Mouse (Mus musculus): ENCODE data around the gene Saa2.
"Not testable (repeated sequence)": the region's sequence is repeated elsewhere in the genome, so short reads cannot be mapped to it uniquely, and the experiment has no call there.

Saa2 gene

DNA sequence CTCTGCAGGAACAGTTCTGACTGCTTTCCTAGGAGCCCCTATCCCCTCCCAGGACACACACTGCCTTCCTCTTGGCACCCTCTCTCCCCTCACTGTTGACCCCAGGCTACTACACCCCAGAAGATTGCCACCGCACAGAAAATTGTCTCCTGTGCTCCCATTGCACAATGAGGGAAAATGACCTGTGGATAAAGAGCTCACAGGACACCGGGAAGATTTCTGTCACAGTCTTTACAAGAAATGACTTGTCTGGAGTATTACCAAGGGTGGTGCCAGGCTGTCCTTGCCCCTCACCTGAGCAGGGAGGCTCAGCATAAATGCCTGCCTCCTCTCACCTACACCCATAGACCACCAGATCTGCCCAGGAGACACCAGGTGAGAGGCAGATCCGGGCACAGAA, at the start of gene Saa2:
Saa2 (plus strand) TSS at position 301 of the 400 bp plus-strand sequence.
- DNase-seq: no peak

DNA sequence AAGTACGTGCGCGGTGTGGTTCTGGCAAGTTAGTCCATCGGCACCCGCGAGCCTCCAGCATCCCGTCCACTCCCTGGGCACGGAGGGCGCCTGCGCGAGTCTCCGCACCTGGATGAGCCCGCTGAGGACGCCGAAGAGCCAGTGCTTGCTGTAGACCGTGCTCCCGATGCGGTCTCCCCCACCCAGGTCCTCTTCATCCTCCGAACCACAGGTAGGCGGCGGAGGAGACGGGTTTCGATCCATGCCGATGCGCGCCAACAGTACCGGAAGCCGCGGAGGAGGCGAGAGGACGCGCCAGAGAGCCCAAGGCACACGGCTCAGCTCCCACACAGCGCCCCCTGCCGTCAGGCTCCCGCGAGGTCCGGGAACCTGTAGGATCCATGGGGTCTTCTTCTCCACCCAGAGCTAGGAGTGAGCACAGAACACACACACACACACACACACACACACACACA, 41.2 kb upstream of the Saa2 start, which contains the start of gene Saal1:
Saal1 (minus strand) TSS at position 291 of the 455 bp plus-strand sequence.
- DNase-seq: peak; percentile 73

DNA sequence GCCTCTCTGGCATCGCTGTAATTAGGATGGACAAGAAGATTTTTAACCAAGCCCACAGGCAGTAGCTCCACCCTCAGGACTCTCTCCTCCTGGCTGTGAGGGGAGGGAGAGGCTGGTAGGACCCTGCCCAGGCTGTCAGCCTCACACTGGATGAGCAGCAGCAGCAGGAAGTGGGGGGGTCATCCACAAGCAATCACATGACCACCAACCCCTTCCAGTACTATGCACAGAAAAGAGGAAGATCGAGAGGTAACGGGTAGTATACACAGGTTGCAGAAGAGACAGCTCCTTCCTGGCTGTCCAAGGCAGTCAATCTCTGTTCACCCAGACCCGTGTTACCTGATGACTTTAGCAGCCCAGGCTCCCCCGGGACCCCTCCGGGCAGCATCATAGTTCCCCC, 39.3 kb upstream of the Saa2 start:
- no peak for DNase-seq

DNA sequence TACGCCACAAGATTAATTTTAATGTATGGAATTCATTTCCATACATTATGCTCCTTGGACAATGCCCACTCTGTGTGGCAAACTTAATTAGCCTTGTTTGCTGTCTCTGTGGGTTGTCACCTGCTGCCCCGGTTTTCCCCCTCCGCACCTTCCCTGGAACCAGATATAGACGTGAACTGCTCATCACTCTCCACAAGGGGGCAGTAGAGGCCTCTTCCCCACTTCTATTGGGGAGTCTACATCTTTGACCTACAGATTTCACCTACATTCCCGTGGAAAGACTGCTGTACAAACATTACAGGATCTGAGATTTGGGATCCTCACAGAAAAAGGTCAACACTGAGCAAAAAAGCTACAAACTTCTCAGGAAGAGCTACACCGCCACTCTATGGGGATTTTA, 37.1 kb upstream of the Saa2 start:
- DNase-seq: no peak

DNA sequence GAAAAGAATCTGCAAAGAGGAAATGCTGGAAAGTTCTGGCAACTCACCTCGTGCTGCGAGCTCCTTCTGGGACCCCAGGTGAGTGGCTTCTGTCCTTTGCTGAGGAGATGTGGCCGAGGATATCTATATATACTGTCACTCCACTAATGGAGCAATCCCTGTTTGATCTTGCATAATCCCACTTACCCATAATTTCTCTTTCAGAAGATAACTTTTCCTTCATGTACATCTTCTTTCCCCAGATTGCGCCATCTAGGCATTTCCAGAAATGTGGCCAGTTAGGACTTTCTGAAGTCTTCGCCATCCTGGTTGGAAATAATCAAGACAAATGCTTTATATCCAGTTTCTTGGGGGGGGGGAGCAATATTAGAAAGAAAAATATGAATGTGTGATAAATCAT, 36.0 kb upstream of the Saa2 start, which contains the start of gene Saa3:
Saa3 (minus strand) TSS at position 101 of the 400 bp plus-strand sequence.
- DNase-seq: no peak

DNA sequence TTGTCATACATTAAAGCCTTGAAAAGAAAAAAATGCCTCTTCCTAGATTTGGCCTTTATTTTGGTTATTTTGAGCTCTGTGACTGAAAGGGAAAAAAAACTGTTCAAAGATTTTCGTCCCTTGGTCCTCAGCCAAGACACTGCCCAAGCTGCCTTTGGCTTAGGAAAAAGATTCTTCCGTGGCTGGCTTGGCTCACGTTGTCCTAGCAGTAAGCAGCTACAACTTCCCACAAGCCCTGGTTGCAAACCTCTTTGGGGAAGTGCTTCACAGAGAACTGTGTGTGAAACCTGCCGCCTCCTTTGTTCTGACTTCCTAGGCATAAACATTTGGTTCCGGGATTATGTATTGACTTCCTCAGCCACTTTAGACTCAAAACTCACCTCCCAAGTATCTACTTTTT, 34.7 kb upstream of the Saa2 start:
- no peak for DNase-seq

DNA sequence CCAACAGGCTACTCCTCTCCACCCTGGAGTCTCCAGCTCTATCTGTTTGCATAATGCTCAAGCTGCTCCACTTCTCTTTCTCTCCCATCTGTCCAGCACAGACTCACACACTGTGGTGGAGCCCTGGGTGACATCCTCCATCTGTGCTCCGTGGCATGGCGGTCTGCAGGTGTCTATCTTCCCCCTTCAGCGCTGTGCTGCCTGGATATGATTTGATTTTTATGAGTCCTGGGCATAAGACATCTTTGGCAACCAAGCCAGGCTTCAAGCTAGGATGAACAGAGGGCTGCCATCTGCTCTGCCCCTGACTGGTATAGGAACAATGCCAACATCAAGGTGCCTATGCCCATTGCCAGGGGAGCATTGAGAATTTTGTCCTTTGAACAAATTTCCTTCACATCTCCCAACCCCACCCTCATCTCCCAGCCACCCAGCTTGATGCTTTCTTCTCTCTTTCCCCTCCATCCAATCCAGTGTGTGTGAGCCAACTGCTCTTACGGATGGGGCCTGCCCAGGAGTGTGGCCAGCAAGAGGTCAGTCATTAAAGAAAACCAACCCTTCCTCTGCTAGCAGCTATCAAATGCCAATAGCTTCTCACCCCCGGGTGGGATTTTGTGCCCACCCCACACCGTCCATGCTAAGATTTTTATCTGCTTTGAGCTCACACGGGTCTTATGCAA, 32.9 kb upstream of the Saa2 start:
- DNase-seq: no peak

DNA sequence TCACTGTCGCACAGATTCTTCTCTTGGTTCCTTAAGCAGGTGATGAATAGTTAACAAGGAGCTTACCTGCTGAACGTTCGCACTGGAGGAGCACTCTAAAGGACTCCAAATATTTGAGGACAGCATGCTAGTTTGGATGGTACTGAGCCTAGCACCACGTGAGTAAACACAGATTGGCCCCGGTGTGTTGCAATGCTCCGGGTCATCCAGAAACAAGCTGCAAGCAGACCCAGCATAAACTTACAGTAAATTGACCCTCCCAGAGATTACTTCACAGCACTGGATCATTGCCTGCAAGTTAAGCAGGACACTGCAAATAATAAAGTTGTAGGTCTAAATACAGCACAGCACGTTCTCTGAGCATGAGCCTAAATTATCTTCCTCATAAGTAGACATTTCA, 32.1 kb upstream of the Saa2 start:
- no peak for DNase-seq

DNA sequence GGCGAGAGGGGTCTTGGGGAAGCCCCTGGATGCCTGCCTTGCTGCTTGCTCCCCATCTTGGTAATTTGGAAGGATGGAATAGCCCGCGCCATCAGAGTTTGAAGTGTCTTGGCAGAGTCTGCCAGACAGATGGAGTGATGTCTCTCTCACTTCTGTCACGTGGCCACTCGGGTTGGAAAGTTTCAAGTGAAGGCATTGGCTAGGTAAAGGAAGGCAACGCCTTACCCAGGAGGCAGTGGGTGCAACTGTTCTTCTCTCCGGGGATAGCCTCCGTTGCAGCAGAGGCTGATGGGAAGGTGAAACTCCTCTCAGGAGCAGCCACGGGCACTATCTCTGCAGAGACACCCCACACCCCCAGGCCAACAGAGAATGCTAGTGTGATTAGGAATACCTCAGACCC, 31.1 kb upstream of the Saa2 start:
- DNase-seq: no peak

DNA sequence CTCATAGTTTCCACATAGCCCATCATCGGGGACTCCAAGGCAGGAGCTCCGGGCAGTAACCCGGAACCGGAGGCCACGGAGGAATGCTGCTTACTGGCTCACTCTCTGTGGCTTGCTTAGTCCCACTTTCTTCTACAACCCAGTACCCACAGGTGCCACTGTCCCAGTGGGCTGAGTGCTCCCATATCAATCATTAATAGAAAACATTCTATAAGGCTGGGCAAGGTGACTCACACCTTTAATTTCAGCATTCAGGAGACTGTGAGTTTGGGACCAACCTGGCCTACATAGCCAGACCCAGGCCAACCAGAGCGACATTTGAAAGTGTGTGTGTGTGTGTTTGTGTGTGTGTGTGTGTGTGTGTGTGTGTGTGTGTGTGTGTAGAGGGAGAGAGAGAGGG, 28.2 kb upstream of the Saa2 start:
- DNase-seq: no peak

DNA sequence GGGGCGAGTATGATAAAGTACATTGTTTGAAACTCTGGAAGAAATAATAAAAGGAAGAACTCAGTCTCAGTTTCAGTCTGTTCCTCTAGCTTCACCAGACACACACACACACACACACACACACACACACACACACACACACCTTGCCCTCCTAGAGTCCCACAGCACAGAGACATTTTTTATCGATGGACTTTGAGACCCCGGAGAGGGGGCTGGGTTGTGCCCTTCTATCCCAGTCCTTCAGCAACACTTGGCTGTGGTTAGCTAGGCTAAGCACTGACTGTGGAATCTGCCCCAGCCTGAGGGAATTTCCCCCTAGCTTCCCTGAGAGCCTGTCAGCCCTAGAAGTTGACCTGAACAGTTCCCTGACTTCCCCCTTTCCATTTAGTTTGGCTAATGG, 27.7 kb upstream of the Saa2 start:
- DNase-seq: no peak

DNA sequence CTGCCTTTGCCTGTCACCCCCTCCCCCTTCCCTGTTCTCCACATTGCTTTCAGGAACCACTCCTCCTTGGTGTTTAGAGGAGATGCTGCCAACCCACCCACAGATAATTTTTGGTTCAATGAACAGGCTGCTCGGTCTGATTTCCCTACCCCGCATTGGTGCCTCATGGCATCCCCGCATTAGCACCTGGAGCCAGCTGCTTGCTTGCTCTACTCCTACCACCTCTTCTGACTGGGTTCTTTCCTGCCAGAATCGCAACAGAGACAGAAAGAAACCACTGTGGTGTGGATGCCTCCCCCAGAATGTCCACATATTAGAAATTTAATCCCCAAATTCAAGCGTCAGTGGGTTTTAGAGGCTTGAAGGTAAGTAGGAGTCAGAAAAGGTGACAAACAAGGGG, 27.2 kb upstream of the Saa2 start:
- DNase-seq: peak; percentile 41

DNA sequence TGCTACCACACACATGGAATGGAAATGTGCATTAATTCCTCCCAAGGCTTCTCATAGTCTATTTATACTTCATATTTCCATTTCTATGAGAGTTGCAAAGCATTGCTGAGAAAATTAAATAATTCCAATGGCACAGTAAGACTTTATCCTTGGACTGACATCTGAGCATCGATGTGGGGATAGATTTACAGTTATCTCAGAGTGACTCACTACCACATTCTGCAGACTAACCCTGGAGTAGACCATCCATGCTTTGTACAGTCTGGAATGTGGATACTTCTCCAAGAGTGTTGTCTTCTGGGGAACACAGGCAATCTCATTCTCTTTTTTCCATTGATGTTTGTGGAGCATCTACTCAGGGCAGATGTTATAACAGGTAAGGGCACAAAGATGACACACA, 24.0 kb upstream of the Saa2 start:
- DNase-seq: no peak

DNA sequence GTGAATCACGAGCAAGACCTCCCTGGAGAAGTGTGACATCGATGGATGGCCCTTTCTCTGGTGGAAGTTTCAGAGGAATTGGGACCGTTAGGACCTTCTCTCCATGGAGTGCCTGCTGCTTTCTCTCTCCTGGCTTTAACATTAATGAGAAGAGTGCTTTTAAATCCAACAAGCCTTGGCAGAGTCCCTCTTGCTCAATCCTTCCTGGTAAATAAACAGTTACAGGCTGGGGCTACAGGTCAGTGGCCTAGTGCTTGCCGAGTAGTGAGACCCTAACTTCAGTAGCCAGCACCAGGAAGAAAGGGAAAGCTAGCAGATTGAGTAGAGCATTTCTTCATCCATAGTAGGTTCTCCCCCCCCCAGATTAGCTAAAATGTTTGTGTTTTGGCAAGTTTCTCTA, 19.1 kb upstream of the Saa2 start, which contains the start of gene Saa4:
Saa4 (minus strand) TSS at position 146 of the 400 bp plus-strand sequence.
- DNase-seq: no peak

DNA sequence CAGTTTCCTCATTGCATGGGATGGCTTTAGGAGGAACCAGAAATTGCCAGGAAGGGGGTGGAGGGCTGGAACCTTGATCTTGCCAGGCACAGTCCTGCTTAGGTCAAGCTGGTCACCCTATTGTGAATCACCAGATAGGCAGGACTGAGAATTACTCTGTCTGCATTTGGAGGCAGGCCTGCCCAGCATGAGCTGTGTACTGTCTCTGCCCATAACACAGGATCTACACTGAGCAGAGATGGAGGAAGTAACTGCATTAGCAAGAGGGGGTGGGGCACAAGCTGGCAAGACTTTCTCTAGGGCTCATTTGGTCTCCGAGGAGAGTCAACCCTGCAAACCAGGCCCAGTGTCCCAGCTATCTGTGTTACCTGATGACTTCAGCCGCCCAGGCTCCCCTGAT, 16.6 kb upstream of the Saa2 start:
- DNase-seq: no peak

DNA sequence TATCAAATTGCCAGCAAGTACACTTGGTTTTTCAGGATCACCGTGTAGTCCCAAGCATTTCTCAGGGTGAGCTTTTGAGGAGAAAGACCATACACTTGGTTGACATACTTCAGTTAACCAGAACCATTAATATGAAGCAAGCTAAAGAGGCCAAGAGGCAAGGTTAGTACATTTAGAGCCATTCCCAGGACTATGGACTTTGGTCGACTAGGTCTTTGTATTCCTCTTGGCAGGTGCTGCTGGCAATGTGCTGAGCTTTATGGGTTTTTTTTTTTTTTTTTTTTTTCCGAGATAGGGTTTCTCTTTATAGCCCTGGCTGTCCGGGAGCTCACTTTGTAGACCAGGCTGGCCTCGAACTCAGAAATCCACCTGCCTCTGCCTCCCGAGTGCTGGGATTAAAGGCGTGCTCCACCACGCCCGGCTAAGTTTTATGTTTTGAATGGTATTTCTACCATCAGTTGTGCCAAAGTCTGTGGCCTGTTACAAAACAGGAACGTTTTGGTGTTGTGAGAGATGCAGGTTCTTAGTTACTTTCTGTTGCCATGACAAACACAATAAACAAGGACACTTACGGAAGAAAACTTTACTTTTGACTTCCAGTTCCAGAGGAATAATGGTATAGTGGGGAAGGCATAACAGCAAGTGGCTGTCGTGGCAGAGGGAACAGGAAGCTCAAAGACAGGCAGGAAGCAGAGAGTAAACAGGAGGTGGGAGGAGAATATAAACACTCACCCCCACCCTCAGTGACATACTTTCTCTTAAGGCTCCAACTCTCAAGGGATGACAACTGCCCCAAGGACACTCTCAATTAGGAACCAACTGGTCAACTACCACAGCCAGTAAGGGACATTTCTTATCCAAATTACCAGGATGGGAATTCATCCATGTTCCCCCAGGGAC, 12.8 kb upstream of the Saa2 start:
- no peak for DNase-seq

DNA sequence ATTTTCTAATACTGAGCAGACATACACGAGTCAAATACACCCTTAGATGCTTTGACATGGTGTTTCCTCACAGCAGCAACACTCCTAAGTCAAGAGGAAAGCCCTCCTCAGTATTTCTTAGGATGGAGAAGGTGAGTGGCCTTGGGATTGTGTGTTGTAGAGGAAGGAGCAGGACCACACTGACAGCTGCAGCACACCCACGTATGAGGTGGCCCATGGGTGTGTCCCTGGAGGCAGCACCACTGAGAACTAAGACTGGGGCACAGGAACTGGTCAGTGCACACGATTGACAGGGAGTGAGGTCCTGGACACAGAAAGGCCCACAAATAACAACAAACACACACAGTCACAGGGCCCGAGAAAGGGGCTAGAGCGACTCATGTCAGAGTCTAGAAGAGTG, 11.5 kb upstream of the Saa2 start:
- DNase-seq: not testable (repeated sequence)

DNA sequence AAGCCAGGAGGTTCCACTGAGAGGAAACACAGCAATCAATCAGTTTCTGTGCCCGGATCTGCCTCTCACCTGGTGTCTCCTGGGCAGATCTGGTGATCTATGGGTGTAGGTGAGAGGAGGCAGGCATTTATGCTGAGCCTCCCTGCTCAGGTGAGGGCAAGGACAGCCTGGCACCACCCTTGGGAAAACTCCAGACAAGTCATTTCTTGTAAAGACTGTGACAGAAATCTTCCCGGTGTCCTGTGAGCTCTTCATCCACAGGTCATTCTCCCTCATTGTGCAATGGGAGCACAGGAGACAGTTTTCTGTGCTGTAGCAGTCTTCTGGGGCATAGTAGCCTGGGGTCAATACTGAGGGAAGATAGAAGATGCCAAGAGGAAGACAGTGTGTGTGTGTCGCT, 8.7 kb upstream of the Saa2 start, which contains the start of gene Saa1:
Saa1 (minus strand) TSS at position 101 of the 400 bp plus-strand sequence.
- DNase-seq: not testable (repeated sequence)

DNA sequence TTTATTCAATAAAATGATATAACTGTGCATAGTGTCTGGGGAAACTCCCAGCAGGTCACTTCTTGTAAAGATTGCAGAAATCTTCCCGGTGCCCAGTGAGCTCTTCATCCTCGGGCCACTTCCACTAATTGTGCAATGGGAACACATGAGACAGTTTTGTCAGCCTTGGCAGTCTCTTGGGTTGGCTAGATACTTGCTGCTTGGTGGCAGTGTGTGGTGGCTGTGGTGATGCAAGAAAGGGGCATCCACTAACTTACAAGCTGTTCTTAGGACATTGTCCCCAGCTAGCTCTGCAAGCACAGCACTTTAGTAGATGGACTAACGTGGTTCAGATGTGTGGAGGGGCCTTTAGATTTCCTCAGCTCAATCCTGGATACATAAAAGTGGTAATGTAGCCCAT, 5.8 kb upstream of the Saa2 start:
- no peak for DNase-seq

DNA sequence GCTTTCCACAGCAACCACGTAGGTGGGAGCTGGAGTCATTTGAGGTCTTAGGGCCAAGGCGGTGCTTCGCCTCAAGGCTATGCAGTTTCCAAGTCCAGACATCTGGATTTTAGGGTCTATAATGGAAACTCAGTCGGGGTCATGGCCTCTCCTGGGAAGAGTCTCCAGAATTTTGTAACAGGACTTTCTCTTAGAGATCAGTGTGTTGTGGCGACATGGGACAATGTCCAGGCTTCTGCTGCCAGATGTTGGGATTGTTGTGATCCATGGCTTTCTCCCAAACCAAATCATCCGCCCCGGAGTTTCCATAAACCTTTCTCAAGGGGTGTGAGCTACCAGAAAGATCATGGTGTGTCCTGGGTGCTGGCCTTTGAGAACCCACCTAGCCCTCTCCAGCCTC, 5.2 kb upstream of the Saa2 start:
- DNase-seq: no peak

DNA sequence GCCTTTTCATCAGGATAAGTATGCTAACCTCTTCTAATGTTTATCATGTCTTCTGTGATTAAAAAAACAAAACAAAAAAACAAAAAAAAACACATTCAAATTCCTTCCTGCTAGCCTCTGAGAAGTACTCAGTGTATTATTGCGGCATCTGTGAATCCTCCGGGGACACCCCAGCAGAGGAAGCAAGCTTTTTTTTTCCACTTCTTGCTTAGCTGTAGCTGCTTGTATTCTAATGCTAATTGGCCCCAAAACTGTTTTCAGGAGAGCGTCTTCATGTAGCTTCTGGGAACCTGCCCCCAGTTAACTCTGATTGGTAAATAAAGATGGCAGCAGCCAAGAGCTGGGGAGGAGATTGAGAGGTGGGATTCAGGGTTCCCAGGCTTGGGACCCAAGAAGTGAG, 3.1 kb upstream of the Saa2 start:
- no peak for DNase-seq

DNA sequence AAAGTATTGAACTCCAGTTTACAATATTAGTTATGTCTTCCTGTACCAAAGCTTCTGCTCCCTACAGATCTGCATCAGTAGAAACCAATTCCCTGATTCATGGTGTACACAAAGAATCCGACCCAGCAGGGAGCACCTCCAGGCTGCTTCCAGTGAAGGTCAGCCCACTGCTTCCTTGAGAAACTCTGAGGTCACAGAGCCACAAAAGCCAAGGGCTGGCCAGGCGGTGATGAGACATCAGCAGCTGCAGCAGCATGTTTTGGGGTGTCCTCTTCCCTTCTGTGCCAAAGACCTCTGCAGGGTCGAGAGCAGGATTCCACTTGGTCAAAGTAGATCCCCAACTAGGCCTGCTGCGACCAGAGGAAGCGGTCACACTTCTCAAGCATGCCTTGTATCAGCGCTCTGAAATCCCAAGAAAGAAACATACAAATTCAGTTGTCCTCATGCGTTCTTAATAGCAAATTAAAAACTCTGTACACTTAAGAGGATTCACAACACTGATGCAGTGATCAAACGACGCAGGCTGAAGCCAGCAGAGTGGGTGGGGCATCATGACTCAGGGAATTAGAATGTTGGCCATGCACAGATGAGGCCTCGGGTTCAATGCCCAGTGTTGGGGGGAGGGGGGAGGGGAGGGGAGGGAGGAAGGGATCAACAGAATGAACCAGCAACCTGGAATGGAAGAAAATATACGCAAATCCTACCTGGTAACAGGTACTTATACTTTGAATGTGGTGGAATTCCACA, 9.6 kb downstream of the Saa2 start:
- no peak for DNase-seq

DNA sequence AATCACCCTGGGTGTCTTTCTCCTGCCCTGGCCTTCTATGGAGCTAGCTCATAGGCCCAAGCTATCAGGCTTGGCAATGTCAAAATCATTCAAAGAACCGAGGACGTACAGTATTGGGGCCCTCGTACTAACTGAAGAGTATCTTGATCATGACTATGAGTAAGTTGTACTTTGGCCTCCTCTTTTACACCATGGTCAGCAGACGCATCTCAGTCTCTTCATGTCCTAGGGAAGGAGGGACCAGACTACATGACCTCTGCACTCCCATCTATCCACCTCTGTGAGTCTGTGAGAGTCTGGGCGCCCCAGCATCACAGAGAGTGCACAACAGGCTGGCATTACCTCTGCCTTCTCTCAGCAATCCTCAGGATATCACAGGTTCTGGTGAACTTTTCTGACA, 11.0 kb downstream of the Saa2 start:
- no peak for DNase-seq

Data from layer of hippocampus, adult 9-11 months (tissue).